Mouse (Mus musculus): ENCODE measurements around the gene Hemk1. TPM values are rescaled to one million over a fixed set of nuclear protein-coding genes. Genes with fewer than 3 reads are reported as not detected.

The Hemk1 gene
- polyA plus RNA-seq, 1 experiment from 2014 or later, result 12.8 TPM

DNA sequence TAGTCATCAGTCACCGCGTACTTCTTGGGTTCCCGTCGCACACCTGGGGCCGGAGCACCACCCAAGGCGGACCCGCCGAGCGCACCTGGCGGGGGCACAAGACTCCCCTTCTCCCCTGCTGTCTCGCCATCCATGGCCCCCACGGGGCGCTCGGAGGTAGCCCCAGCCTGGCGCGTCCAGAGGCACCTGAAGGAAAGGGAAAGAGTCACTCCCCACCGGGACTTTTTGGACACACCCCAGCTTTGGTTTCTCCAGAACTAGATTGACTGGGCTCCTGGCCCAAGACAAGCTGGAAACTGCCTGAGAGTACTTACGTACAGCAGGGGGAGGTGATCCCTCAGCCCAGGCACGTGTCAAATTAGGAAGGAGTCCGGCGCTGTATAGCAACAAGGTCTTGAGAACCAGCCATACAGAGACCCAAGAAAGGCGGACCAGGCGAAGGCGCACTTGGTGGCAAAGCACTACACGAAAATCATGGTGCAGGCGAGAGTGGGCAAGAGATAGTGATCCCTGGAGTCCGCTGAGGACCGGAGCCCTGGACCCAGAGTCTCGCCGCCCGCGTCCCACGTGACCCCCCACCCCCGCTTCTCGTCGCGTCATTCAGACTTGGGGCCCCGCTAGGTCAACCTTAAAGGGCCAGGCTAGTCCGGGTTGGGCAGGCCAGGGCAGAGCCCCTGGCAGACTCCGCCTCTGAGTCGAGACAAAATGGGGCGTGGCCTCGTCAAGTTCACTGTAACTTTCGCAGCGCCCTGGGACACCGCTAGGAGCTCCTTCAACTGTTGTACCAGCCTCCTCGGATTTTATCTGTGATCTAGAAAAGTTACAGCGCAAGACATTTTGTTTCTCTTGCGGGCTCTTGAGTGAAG, 48.7 kb downstream of the Hemk1 start, which contains the start of gene Mapkapk3:
TSS of gene Mapkapk3 (minus strand) at position 667 of the 866 bp plus-strand sequence.
- no peaks in the 10 kb centered on the region for H3K36me3 ChIP-seq (ENCODE audit: control insufficient read depth, insufficient read depth, low read length)
- peak within 1 kb of the TSS; percentile 47 for H3K4me3 ChIP-seq (ENCODE audit: low read depth, low read length)
- 0 out of 2 replicates have a peak, but pooled peaks cover 5% of the 10 kb centered on the region for H3K27me3 ChIP-seq (replicated peaks; ENCODE audit: control insufficient read depth, insufficient read depth, low read length)
- 2% methylated on average over 49 of the region's 49 CpGs for WGBS
- no peak within 1 kb of the TSS for H3K27ac ChIP-seq (ENCODE audit: low read depth)
- ATAC-seq (replicated peaks; ENCODE audit: low FRiP score, low TSS enrichment, low read depth), result peak; percentile 84
- no peaks in the 10 kb centered on the region for H3K9me3 ChIP-seq (ENCODE audit: control insufficient read depth, low read length)
- peak within 1 kb of the TSS; percentile 34 for H3K9ac ChIP-seq (ENCODE audit: low read length)
- H3K4me2 ChIP-seq (ENCODE audit: low read length), result peak within 1 kb of the TSS; percentile 77
- peak; percentile 91 for DNase-seq (ENCODE audit: low spot score)
- H3K4me1 ChIP-seq (replicated peaks; ENCODE audit: control insufficient read depth, insufficient read depth, low read length), result peaks cover 8% of the 10 kb centered on the region; the same call in 1 of the 2 replicates

GRCm38 (mm10) chr9:107288711-107289110, 49.4 kb downstream of the Hemk1 start:
- Histone ChIP-seq H3K36me3 (ENCODE audit: control insufficient read depth, insufficient read depth, low read length) (no peaks in the 10 kb centered on the region), H3K9ac (ENCODE audit: low read length) (peak overlapping the region; percentile 34; the same call in 1 of the 2 replicates), H3K27me3 (replicated peaks; ENCODE audit: control insufficient read depth, insufficient read depth, low read length) (0 out of 2 replicates have a peak, but pooled peaks cover 5% of the 10 kb centered on the region), H3K4me1 (replicated peaks; ENCODE audit: control insufficient read depth, insufficient read depth, low read length) (peaks cover 8% of the 10 kb centered on the region; the same call in 1 of the 2 replicates), H3K4me3 (ENCODE audit: low read depth, low read length) (peak overlapping the region; percentile 47), H3K4me2 (ENCODE audit: low read length) (peak overlapping the region; percentile 77), H3K9me3 (ENCODE audit: control insufficient read depth, low read length) (no peaks in the 10 kb centered on the region), H3K27ac (ENCODE audit: low read depth) (no peak overlapping the region)
- 30% methylated on average over 8 of the region's 8 CpGs for WGBS
- no peak for DNase-seq (ENCODE audit: low spot score)
- peak; percentile 58 for ATAC-seq (replicated peaks; ENCODE audit: low FRiP score, low TSS enrichment, low read depth)

DNA sequence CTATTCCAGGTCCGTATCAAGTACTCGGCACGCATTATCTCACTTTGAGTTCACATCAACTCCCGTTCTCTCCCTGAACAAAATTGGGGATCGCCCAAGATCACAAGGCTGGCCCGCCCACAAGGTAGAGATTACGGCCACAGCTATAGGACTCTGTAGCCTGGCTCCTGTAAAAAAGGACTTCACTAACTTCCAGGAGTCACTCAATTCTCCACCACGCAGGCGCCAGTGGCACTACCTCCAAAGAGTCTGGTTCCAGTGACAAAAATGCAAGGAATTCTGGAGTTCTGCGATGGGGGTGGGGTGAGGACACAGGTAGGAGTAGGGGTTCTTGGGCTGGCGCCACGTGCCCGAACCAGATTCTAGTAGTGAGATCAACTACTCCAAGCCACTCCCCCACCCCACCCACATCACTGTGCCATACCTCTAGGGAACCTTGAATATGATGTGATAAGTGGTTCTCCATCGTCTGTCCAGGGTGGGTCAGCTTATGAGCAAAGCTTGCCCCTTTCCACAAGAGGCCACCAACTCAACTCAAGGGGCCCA, 50.0 kb downstream of the Hemk1 start:
- Histone ChIP-seq H3K27ac (ENCODE audit: low read depth) (no peak overlapping the region), H3K27me3 (replicated peaks; ENCODE audit: control insufficient read depth, insufficient read depth, low read length) (0 out of 2 replicates have a peak, but pooled peaks cover 4% of the 10 kb centered on the region), H3K36me3 (ENCODE audit: control insufficient read depth, insufficient read depth, low read length) (no peaks in the 10 kb centered on the region), H3K4me2 (ENCODE audit: low read length) (peak overlapping the region; percentile 77; the same call in 1 of the 2 replicates), H3K9ac (ENCODE audit: low read length) (no peak overlapping the region), H3K4me3 (ENCODE audit: low read depth, low read length) (no peak overlapping the region), H3K9me3 (ENCODE audit: control insufficient read depth, low read length) (no peaks in the 10 kb centered on the region), H3K4me1 (replicated peaks; ENCODE audit: control insufficient read depth, insufficient read depth, low read length) (peaks cover 8% of the 10 kb centered on the region; the same call in 1 of the 2 replicates)
- no peak for DNase-seq (ENCODE audit: low spot score)
- no peak for ATAC-seq (replicated peaks; ENCODE audit: low FRiP score, low TSS enrichment, low read depth)
- 87% methylated on average over 14 of the region's 14 CpGs for WGBS

DNA sequence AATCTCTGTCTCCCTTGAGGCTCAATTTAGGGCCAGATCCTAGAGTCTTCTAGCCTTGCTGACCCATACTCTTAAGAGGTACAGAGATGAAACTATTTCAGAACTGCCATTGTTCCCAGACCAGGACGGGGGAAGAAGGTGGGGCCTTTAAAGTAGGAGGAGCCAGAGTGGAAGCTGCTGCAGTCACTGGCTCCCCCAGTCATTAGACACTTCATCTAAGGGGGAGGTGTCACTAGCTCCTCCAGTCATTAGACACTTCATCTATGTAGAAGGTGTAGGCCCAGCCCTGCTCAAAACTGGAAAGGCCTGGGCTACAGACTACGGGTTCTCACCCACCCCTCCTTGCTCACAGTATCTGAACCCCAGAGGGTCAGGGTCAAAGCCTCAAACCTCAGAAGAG, 50.9 kb downstream of the Hemk1 start:
- Histone ChIP-seq H3K4me3 (ENCODE audit: low read depth, low read length) (no peak overlapping the region), H3K9ac (ENCODE audit: low read length) (no peak overlapping the region), H3K27ac (ENCODE audit: low read depth) (no peak overlapping the region), H3K36me3 (ENCODE audit: control insufficient read depth, insufficient read depth, low read length) (no peaks in the 10 kb centered on the region), H3K27me3 (replicated peaks; ENCODE audit: control insufficient read depth, insufficient read depth, low read length) (no peaks in the 10 kb centered on the region), H3K9me3 (ENCODE audit: control insufficient read depth, low read length) (no peaks in the 10 kb centered on the region), H3K4me2 (ENCODE audit: low read length) (no peak overlapping the region), H3K4me1 (replicated peaks; ENCODE audit: control insufficient read depth, insufficient read depth, low read length) (peaks cover 8% of the 10 kb centered on the region; the same call in 1 of the 2 replicates)
- DNase-seq (ENCODE audit: low spot score), result no peak
- no peak for ATAC-seq (replicated peaks; ENCODE audit: low FRiP score, low TSS enrichment, low read depth)
- WGBS, result 79% methylated on average over 2 of the region's 2 CpGs

- DNase-seq (ENCODE audit: low spot score) (no peak), ATAC-seq (replicated peaks; ENCODE audit: low FRiP score, low TSS enrichment, low read depth) (no peak)
- Histone ChIP-seq H3K4me1 (replicated peaks; ENCODE audit: control insufficient read depth, insufficient read depth, low read length) (peaks cover under 1% of the 10 kb centered on the region; the same call in 1 of the 2 replicates), H3K27me3 (replicated peaks; ENCODE audit: control insufficient read depth, insufficient read depth, low read length) (no peaks in the 10 kb centered on the region), H3K9me3 (ENCODE audit: control insufficient read depth, low read length) (no peaks in the 10 kb centered on the region), H3K4me2 (ENCODE audit: low read length) (no peak overlapping the region), H3K9ac (ENCODE audit: low read length) (no peak overlapping the region), H3K4me3 (ENCODE audit: low read depth, low read length) (no peak overlapping the region), H3K27ac (ENCODE audit: low read depth) (no peak overlapping the region), H3K36me3 (ENCODE audit: control insufficient read depth, insufficient read depth, low read length) (no peaks in the 10 kb centered on the region)
- 25% methylated on average over 3 of the region's 3 CpGs for WGBS
These were observed 53.1 kb downstream of the Hemk1 start for GRCm38 (mm10) chr9:107285009-107285408.

DNA sequence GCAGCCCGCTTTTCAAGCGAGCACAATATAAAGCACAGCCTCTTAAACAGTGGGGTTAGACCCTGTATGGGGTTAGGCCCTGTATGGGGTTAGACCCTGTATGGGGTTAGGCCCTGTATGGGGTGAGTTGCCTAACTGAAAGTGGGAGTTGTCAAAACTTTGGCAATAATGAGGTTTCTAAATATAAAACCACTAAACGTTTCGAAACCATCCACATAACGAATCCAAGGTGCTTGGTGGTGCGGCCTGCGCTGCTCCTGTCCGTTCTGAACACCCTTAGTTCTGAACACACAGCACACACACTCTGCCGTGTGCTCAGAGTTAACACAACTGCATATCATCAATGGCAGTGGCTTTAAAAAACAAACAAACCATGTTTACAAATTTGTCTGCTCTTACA, 55.2 kb downstream of the Hemk1 start:
- Histone ChIP-seq H3K4me1 (replicated peaks; ENCODE audit: control insufficient read depth, insufficient read depth, low read length) (peaks cover 8% of the 10 kb centered on the region), H3K4me2 (ENCODE audit: low read length) (no peak overlapping the region), H3K36me3 (ENCODE audit: control insufficient read depth, insufficient read depth, low read length) (no peaks in the 10 kb centered on the region), H3K4me3 (ENCODE audit: low read depth, low read length) (no peak overlapping the region), H3K27ac (ENCODE audit: low read depth) (no peak overlapping the region), H3K9me3 (ENCODE audit: control insufficient read depth, low read length) (no peaks in the 10 kb centered on the region), H3K9ac (ENCODE audit: low read length) (no peak overlapping the region), H3K27me3 (replicated peaks; ENCODE audit: control insufficient read depth, insufficient read depth, low read length) (no peaks in the 10 kb centered on the region)
- ATAC-seq (replicated peaks; ENCODE audit: low FRiP score, low TSS enrichment, low read depth) (no peak), DNase-seq (ENCODE audit: low spot score) (no peak)
- WGBS, result 89% methylated on average over 9 of the region's 9 CpGs

GRCm38 (mm10) chr9:107281241-107281987, 56.7 kb downstream of the Hemk1 start:
- DNase-seq (ENCODE audit: low spot score), result no peak
- H3K4me2 ChIP-seq (ENCODE audit: low read length), result no peak overlapping the region
- no peak overlapping the region for H3K4me3 ChIP-seq (ENCODE audit: low read depth, low read length)
- no peak for ATAC-seq (replicated peaks; ENCODE audit: low FRiP score, low TSS enrichment, low read depth)
- H3K9me3 ChIP-seq (ENCODE audit: control insufficient read depth, low read length), result no peaks in the 10 kb centered on the region
- no peak overlapping the region for H3K9ac ChIP-seq (ENCODE audit: low read length)
- H3K27ac ChIP-seq (ENCODE audit: low read depth), result no peak overlapping the region
- 90% methylated on average over 5 of the region's 5 CpGs for WGBS
- no peaks in the 10 kb centered on the region for H3K27me3 ChIP-seq (replicated peaks; ENCODE audit: control insufficient read depth, insufficient read depth, low read length)
- H3K4me1 ChIP-seq (replicated peaks; ENCODE audit: control insufficient read depth, insufficient read depth, low read length), result peaks cover 8% of the 10 kb centered on the region
- no peaks in the 10 kb centered on the region for H3K36me3 ChIP-seq (ENCODE audit: control insufficient read depth, insufficient read depth, low read length)

DNA sequence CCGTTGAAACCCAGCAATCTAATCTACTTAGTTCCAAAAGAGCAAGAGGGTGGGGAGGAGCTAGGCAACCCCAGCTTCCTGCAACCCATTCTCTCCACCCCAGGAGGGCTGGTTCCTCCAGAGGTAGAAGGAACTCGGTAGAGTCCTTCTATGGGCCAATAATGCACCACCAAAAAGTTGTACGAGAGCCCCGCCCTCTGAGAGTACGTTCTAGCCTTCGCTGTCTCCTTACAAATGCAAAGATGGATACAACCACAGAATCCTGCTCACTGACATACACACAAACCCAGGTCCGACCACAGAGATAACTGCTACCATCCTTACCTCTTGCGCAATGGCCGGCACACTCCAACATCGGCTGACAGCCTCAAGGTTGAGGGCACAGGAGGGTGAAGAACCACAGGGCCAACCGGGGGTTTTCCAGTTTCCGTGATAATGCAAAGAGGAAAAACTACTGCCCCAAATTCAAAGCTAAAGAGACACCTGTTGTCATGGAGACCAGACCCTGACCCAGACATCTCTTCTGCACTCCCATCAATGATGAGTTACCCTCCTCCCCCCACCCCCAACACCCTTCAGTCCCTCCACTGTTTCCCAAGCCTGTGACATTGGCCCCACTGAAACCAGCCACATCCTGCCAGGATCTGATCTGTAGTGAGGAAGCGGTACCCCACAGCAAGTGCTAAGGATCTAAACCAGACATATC, 57.7 kb downstream of the Hemk1 start:
- DNase-seq (ENCODE audit: low spot score) (no peak), ATAC-seq (replicated peaks; ENCODE audit: low FRiP score, low TSS enrichment, low read depth) (no peak)
- H3K4me1 ChIP-seq (replicated peaks; ENCODE audit: control insufficient read depth, insufficient read depth, low read length), result peaks cover 8% of the 10 kb centered on the region
- peak overlapping the region; percentile 35; the same call in 1 of the 2 replicates for H3K27ac ChIP-seq (ENCODE audit: low read depth)
- H3K9ac ChIP-seq (ENCODE audit: low read length), result no peak overlapping the region
- no peaks in the 10 kb centered on the region for H3K27me3 ChIP-seq (replicated peaks; ENCODE audit: control insufficient read depth, insufficient read depth, low read length)
- WGBS, result 50% methylated on average over 13 of the region's 13 CpGs
- H3K9me3 ChIP-seq (ENCODE audit: control insufficient read depth, low read length), result no peaks in the 10 kb centered on the region
- 0 out of 2 replicates have a peak overlapping the region, but pooled peaks have one; percentile 1 for H3K4me3 ChIP-seq (ENCODE audit: low read depth, low read length)
- no peaks in the 10 kb centered on the region for H3K36me3 ChIP-seq (ENCODE audit: control insufficient read depth, insufficient read depth, low read length)
- H3K4me2 ChIP-seq (ENCODE audit: low read length), result peak overlapping the region; percentile 42
